Mouse (Mus musculus) heart, embryonic 12.5 days (tissue): ENCODE results near the gene Efs. TPM values are rescaled to one million over a fixed set of nuclear protein-coding genes. Genes with fewer than 3 reads are reported as not detected.
A peak's percentile ranks its signal among the peaks of the same experiment; 100 is the strongest.

Experiments
- ATAC-seq: fragments of 200-750 bp; cut with Nextera tagmentation; 2 replicates; pipeline ENCODE4 v1.8.0; 2017; ENCODE audit warnings: moderate TSS enrichment, moderate library complexity; ENCODE audit not compliant: insufficient number of reproducible peaks, low FRiP score
- H3K27ac ChIP-seq: fragments of 300-500 bp; sonication (generic); 2 replicates; pipeline ENCODE4 v1.5.1; 2016; ENCODE audit warnings: mild to moderate bottlenecking, moderate library complexity; ENCODE audit not compliant: poor library complexity, severe bottlenecking
- H3K27me3 ChIP-seq: fragments of 300-500 bp; sonication (generic); replicated peaks from 2 replicates; pipeline ENCODE4 v1.6.1; 2016; ENCODE audit warnings: mild to moderate bottlenecking, moderate library complexity
- H3K36me3 ChIP-seq: fragments of 300-500 bp; sonication (generic); 2 replicates; pipeline ENCODE4 v1.6.1; 2016; ENCODE audit warnings: mild to moderate bottlenecking, moderate library complexity
- H3K4me1 ChIP-seq: fragments of 300-500 bp; sonication (generic); replicated peaks from 2 replicates; pipeline ENCODE4 v1.6.1; 2016; ENCODE audit warnings: mild to moderate bottlenecking
- H3K4me2 ChIP-seq: fragments of 300-500 bp; sonication (generic); 2 replicates; pipeline ENCODE4 v1.6.1; 2016; ENCODE audit warnings: mild to moderate bottlenecking, moderate library complexity
- H3K4me3 ChIP-seq: fragments of 300-500 bp; sonication (generic); 2 replicates; pipeline ENCODE4 v1.5.1; 2016; ENCODE audit warnings: mild to moderate bottlenecking
- H3K9ac ChIP-seq: fragments of 300-500 bp; sonication (generic); 2 replicates; pipeline ENCODE4 v1.6.1; 2016; ENCODE audit warnings: mild to moderate bottlenecking, moderate library complexity
- H3K9me3 ChIP-seq: fragments of 300-500 bp; sonication (generic); replicated peaks from 2 replicates; pipeline ENCODE4 v1.6.1; 2016; ENCODE audit warnings: mild to moderate bottlenecking, moderate library complexity
- WGBS: fragments of 180-500 bp; shearing (Covaris S2); methylation state at CpG from one replicate; pipeline ENCODE4 v1.1.7; 2016; 5-methylcytosine and 5-hydroxymethylcytosine counted together
- polyA plus RNA-seq: library from polyadenylated mRNA; unstranded; fragments of >200 nt; fragmentation: Nextera tagmentation; extraction: Ambion mirVana; gene quantifications from 2 replicates; pipeline ENCODE4 v1.2.1, GENCODE M21; 2016

Gene Efs
- polyA plus RNA-seq, 1 experiment from 2014 or later, result 15.0 TPM

DNA sequence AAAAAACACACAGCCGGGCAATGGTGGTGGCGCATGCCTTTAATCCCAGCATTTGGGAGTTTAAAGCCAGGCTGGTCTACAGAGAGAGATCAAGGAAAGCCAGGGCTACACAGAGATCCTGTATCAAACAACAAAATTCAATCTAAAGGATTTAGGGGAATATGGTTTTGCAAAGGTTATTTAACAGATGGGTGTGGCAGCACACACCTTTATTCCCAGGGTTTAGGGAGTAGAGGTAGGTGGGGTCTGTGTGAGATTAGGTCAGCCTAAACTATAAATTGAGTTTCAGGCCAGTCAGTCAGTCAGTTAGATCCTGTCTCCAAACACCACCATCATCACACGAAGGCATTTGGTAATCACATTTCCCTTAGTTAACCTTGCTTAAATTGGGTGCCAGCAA lies 33.7 kb downstream of the Efs start, which contains the start of gene Pabpn1:
Gene Pabpn1 (plus strand): TSS at position 301 of the 400 bp plus-strand sequence.
- Histone ChIP-seq H3K9me3 (no peaks in the 10 kb centered on the region), H3K4me2 (peak within 1 kb of the TSS; percentile 63), H3K27me3 (no peaks in the 10 kb centered on the region), H3K27ac (peak within 1 kb of the TSS; percentile 79), H3K36me3 (peaks cover 25% of the 10 kb centered on the region), H3K4me3 (peak within 1 kb of the TSS; percentile 96), H3K9ac (0 out of 2 replicates have a peak within 1 kb of the TSS, but pooled peaks have one; percentile 55), H3K4me1 (peaks cover 16% of the 10 kb centered on the region)
- ATAC-seq, result no peak
- WGBS, result 89% methylated on average over 3 of the region's 3 CpGs

DNA sequence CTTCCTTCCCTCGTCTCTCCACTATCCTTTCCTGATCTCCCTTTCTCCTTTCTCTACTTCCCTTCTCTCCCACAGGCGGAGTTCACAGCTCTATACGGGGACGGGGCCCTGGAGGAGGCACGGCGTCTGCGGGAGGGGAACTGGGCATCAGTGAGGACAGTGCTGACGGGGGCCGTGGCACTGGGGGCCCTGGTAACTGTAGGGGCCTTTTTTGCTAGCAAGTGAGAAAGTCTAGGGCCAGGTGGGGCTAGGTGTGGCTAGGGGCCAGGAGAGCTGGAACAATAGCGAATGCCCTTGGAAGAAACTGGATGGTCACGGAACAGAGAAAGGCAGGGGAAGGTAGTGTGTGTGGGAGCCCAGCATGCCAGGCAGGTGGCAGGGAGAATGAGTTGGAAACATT lies 40.6 kb downstream of the Efs start:
- no peak overlapping the region for H3K9ac ChIP-seq
- WGBS, result 88% methylated on average over 11 of the region's 11 CpGs
- H3K4me3 ChIP-seq, result no peak overlapping the region
- H3K27me3 ChIP-seq, result no peaks in the 10 kb centered on the region
- H3K4me1 ChIP-seq, result peaks cover 33% of the 10 kb centered on the region
- no peak for ATAC-seq
- H3K27ac ChIP-seq, result no peak overlapping the region
- H3K4me2 ChIP-seq, result peak overlapping the region; percentile 9; the same call in 1 of the 2 replicates
- no peaks in the 10 kb centered on the region for H3K9me3 ChIP-seq
- H3K36me3 ChIP-seq, result peaks cover 26% of the 10 kb centered on the region; the same call in 1 of the 2 replicates

DNA sequence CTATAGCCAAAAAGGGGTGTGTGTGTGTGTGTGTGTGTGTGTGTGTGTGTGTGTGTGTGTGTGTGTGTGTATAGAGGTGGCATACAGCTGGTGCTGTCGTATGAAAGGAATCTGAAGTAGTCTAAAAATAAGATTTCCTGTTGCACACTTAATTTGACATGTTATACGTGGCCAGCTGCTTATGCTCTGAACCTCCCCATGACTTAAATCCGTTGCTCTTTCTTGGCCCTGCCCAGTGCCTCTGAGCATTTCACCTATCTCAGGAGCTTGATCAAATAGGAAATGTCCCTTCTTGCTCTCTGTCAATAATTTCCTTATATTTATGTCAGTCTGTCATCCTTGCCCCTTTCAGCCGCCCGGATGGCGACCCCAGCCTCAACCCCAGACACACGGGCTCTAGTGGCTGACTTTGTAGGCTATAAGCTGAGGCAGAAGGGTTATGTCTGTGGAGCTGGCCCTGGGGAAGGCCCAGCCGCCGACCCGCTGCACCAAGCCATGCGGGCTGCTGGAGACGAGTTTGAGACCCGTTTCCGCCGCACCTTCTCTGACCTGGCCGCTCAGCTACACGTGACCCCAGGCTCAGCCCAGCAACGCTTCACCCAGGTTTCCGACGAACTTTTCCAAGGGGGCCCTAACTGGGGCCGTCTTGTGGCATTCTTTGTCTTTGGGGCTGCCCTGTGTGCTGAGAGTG lies 41.8 kb downstream of the Efs start:
- H3K9me3 ChIP-seq, result no peaks in the 10 kb centered on the region
- H3K27ac ChIP-seq, result peak overlapping the region; percentile 96
- H3K9ac ChIP-seq, result peak overlapping the region; percentile 88
- ATAC-seq, result peak; percentile 3; the same call in 1 of the 2 replicates
- peak overlapping the region; percentile 73 for H3K4me3 ChIP-seq
- peak overlapping the region; percentile 80 for H3K4me2 ChIP-seq
- H3K4me1 ChIP-seq, result peaks cover 33% of the 10 kb centered on the region
- peaks cover 26% of the 10 kb centered on the region; the same call in 1 of the 2 replicates for H3K36me3 ChIP-seq
- H3K27me3 ChIP-seq, result no peaks in the 10 kb centered on the region
- 28% methylated on average over 21 of the region's 21 CpGs for WGBS

DNA sequence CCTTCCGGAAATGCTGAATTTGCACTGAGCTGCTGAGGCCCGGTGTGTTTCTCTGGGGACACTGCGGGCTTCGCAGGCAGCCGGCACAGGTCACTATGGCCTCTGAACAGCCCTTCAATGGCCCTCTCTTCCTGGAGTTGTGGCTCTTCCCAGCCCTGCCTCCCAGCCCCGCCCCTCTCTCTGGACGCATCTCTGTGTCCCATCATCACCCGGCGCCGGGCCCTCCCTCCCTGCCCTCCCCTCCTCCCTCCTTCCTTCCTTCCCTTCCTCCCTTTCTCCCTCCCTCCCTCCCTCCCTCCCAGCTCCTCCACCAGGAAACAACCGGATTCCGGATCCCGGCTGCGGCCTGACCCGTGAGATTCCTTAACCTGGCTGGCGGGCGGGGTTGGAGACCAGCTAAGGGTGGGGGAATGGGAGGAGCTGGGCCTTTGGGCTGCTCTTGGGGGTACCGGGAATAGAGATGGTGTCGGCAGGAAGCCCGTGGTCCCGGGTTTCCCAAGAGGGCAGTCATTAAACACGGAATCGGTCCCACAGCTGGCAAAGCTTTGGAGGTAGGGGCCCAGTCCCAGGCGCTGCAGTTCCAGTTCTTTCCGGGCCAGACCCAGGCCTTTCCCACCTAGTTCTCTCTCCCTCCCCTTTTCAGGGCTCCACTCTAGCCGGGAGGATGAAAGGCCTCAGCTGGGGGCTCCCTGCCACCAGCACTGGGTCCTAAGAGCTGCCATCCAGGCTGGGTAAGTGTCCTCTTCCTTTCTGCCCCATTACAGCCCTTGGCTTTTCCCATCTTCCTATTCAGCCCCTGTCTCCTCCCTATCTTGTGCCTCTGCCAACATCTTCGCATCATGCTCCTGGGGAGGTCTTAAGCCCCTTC lies 42.5 kb downstream of the Efs start, which contains the start of the genes Bcl2l2 and Gm20521:
Gene Bcl2l2 (plus strand): TSS at position 224 of the 868 bp plus-strand sequence.
Gene Gm20521 (plus strand): TSS at position 288 of the 868 bp plus-strand sequence.
- peak within 1 kb of the TSS; percentile 73 for H3K4me3 ChIP-seq
- H3K27me3 ChIP-seq, result no peaks in the 10 kb centered on the region
- H3K36me3 ChIP-seq, result peaks cover 25% of the 10 kb centered on the region; the same call in 1 of the 2 replicates
- under 1% methylated on average over 26 of the region's 27 CpGs for WGBS
- H3K9ac ChIP-seq, result peak within 1 kb of the TSS; percentile 88
- H3K4me1 ChIP-seq, result peaks cover 33% of the 10 kb centered on the region
- H3K4me2 ChIP-seq, result peak within 1 kb of the TSS; percentile 80
- H3K9me3 ChIP-seq, result no peaks in the 10 kb centered on the region
- ATAC-seq, result peak; percentile 91
- H3K27ac ChIP-seq, result peak within 1 kb of the TSS; percentile 96

DNA sequence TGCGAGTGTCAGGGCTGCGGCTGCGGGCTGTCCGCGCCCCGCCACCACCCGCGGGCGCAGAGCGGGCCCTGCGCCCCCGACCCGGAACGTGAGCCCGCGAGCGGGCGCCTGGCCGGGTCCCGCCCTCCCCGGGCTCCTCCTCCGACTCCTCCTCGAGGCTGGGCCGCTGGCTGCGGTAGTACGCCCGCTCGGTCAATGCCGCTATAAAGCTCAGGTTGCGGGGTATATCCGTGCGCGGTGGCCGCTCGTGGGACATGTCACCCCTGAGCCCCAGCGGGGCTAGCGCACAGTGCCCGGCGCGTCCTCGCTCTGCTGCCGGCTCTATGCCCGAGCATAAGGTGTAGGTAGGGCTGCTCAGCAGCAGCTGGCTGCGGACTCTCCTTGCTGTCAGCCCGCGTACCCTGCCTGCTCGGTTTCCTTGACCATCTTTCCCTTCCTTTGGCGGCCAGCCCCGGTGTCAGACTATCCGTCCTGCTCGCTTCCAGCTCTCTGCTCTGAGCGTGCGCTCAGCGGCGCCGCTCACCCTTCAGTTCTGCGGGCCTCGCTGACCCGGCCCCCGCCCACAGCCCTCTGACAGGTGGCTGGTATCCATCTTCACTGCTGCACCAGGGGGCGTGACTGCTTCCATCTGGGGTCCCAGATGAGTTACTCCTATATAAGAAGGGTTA lies 48.7 kb downstream of the Efs start, which contains the start of gene Ppp1r3e:
Gene Ppp1r3e (minus strand): TSS at position 503 of the 668 bp plus-strand sequence.
- Histone ChIP-seq H3K27ac (peak within 1 kb of the TSS; percentile 85), H3K36me3 (no peaks in the 10 kb centered on the region), H3K4me1 (peaks cover 20% of the 10 kb centered on the region), H3K27me3 (peaks cover 7% of the 10 kb centered on the region; the same call in 1 of the 2 replicates), H3K4me2 (peak within 1 kb of the TSS; percentile 98), H3K9me3 (no peaks in the 10 kb centered on the region), H3K9ac (peak within 1 kb of the TSS; percentile 79), H3K4me3 (peak within 1 kb of the TSS; percentile 76)
- peak; percentile 79 for ATAC-seq
- WGBS, result under 1% methylated on average over 51 of the region's 61 CpGs

DNA sequence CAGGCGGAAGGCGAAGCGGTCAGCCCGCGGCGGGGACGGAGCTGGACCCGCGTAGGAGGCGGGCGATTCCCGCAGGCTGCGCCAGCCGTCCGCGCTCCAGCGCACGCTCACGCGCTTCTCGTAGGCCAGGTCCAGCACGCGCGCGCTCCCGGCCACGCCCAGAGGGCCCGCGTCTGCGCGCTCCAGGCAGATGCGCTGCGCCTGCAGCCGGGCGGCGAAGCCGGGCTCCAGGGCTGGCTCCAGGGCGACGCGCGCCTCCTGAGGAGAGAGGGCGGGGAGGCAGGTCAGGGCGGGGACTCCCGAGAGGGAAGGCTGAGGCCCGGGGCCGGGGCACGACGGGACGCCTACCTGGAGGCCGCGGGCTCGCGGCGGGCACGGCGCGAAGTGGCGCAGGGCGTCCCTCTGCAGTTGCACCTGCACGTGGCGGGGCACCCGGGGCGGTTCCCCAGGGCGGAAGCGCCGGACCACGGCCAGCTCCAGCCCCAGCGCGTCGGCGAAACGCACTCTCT lies 49.3 kb downstream of the Efs start:
- peak; percentile 90 for ATAC-seq
- Histone ChIP-seq H3K9ac (peak overlapping the region; percentile 79), H3K4me1 (peaks cover 18% of the 10 kb centered on the region), H3K27me3 (peaks cover 7% of the 10 kb centered on the region; the same call in 1 of the 2 replicates), H3K9me3 (no peaks in the 10 kb centered on the region), H3K4me3 (peak overlapping the region; percentile 76), H3K4me2 (peak overlapping the region; percentile 98), H3K36me3 (no peaks in the 10 kb centered on the region), H3K27ac (peak overlapping the region; percentile 85)
- under 1% methylated on average over 67 of the region's 72 CpGs for WGBS

DNA sequence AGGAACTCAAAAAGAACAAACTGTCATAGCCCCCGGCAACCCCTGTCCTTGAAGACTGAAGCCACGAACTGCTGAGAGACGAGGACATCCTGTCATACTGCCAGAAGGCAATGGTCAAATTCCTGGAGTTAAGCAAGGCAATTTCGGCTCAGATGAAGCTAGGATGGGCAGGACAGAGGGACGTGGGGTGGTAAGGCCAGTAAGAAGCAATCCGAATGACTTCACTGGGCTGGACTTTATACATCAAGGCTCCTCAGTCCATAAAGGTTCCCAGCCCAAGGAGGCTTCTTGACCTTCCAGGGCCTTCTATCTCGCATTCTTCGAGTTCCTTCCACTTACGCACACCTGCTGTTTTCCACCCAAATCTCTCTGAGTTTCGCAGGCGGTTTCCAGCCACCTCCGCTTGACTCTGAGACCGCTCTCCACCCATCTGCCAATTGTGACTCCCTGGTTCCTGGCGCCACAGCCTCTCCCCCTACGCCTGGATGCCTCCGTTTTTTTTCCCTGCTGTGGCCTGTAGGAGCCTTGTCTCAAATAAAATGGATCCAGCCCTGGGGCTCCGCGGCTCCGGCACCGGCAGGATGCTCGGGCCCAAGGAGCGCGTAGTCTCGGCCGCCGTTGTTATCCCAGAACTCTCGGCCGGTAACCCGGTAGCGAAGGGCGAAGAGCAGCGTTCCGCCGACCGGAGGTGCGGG lies 49.9 kb downstream of the Efs start:
- Histone ChIP-seq H3K36me3 (no peaks in the 10 kb centered on the region), H3K9me3 (no peaks in the 10 kb centered on the region), H3K27me3 (peaks cover 7% of the 10 kb centered on the region; the same call in 1 of the 2 replicates), H3K4me2 (peak overlapping the region; percentile 98), H3K4me3 (peak overlapping the region; percentile 76), H3K9ac (peak overlapping the region; percentile 79), H3K4me1 (peaks cover 14% of the 10 kb centered on the region), H3K27ac (peak overlapping the region; percentile 85)
- WGBS, result 2% methylated on average over 36 of the region's 36 CpGs
- ATAC-seq, result no peak

DNA sequence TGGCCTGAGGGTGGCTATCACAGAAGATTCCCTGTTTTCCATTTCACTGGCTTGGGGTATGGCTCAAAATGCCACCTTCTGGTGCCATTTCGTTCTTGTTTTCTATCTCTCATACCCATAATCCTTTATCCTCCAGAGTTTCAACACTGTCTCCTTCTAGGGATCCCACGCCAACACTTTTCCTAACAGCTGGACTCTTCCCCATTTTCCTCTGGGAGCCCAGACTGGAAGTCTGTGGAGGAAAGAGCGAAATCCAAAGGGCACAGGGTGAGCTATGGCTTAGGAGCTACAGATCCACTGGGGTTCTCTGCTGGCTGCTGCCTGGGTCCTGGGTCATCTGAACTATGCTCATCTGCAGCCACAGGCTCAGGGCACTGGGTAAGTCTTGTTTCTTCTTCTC lies 51.8 kb downstream of the Efs start:
- H3K4me1 ChIP-seq, result peaks cover 14% of the 10 kb centered on the region
- no peaks in the 10 kb centered on the region for H3K9me3 ChIP-seq
- H3K27me3 ChIP-seq, result peaks cover 7% of the 10 kb centered on the region; the same call in 1 of the 2 replicates
- WGBS, result 83% methylated on average over 3 of the region's 3 CpGs
- no peak overlapping the region for H3K9ac ChIP-seq
- no peaks in the 10 kb centered on the region for H3K36me3 ChIP-seq
- H3K4me2 ChIP-seq, result no peak overlapping the region
- no peak overlapping the region for H3K4me3 ChIP-seq
- ATAC-seq, result no peak
- H3K27ac ChIP-seq, result no peak overlapping the region

DNA sequence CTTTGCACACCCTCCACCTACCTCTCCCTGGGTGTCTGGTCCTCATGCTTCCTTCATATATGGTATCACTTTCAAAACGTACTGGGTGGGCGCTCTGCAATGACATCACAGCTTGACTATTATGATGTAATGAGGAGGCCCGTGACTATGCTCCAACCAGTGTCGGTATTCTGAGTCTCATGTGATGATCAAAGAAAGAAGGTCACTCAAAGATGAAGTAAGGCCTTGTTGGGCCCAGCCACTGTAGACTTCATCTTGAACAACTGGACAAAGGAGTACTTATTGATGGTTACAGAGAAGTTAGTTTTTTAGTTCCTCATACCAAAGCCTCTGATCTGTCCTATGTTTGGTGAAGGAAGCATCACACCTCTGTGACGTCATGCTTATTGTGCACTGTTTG lies 55.1 kb downstream of the Efs start, which contains the start of gene Homez:
Gene Homez (minus strand): TSS at position 101 of the 400 bp plus-strand sequence.
- no peak within 1 kb of the TSS for H3K4me2 ChIP-seq
- WGBS, result 84% methylated on average over 5 of the region's 5 CpGs
- no peak within 1 kb of the TSS for H3K4me3 ChIP-seq
- H3K36me3 ChIP-seq, result no peaks in the 10 kb centered on the region
- no peaks in the 10 kb centered on the region for H3K9me3 ChIP-seq
- H3K4me1 ChIP-seq, result peaks cover 5% of the 10 kb centered on the region
- no peak within 1 kb of the TSS for H3K9ac ChIP-seq
- ATAC-seq, result no peak
- no peak within 1 kb of the TSS for H3K27ac ChIP-seq
- peaks cover 7% of the 10 kb centered on the region; the same call in 1 of the 2 replicates for H3K27me3 ChIP-seq

DNA sequence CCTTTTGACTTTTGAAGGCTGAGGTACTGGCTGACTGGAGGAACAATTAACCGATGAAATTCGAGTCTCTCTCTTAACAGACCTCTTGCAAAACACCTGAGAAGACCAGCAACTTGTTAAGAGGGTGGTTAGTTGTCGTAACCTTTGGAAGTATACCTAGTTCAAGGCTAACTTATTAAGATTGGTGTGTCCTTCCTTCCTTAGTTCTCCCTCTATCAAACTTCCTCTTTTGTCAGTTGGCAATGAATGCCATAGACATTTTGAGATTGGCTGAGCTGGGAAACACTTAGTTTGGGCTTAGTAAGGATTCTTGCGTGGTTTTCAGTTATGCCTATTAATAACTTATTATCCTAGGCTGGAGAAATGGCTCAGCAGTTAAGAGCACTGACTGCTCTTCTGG lies 57.9 kb downstream of the Efs start:
- WGBS, result 80% methylated on average over 4 of the region's 4 CpGs
- ATAC-seq, result no peak
- H3K27ac ChIP-seq, result no peak overlapping the region

More for the DNA sequence above, 57.9 kb downstream of the Efs start:
- H3K9me3 ChIP-seq, result no peaks in the 10 kb centered on the region
- H3K4me2 ChIP-seq, result no peak overlapping the region
- H3K36me3 ChIP-seq, result no peaks in the 10 kb centered on the region
- H3K4me1 ChIP-seq, result peaks cover 3% of the 10 kb centered on the region
- no peaks in the 10 kb centered on the region for H3K27me3 ChIP-seq
- no peak overlapping the region for H3K4me3 ChIP-seq
- no peak overlapping the region for H3K9ac ChIP-seq
